Mouse (Mus musculus) kidney, adult 8-10 months (tissue): Measurements from ENCODE around the gene Cryz.

ENCODE experiments used
- DNase-seq, 2 experiments: peaks; one replicate each; pipeline ENCODE4 v3.0.0; 2022

The Cryz gene

DNA sequence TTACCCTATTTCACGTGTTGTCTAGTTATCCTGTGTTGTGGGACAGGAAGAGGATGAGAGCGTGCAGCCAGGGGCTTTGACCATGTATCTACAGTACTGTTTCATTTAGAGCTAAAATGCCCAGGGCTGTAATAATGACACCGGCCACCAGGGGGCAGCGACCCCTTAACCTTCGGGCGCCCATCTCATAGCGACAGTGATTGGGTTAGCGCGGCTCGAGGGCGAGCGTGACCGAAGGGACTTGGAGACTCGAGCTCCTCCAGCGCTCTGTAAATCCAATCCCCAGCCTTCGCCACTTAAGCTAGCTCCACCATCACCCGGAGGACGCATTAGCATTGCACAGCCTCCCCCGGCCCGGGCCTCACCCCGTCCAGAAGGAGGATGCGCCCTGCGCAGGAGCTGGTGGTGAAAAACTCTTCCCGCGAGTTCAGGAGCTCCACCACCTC lies at the start of gene Cryz:
TSS of gene Cryz (plus strand) at position 224 of the 446 bp plus-strand sequence.
- DNase-seq: peak; percentile 88 to 96

DNA sequence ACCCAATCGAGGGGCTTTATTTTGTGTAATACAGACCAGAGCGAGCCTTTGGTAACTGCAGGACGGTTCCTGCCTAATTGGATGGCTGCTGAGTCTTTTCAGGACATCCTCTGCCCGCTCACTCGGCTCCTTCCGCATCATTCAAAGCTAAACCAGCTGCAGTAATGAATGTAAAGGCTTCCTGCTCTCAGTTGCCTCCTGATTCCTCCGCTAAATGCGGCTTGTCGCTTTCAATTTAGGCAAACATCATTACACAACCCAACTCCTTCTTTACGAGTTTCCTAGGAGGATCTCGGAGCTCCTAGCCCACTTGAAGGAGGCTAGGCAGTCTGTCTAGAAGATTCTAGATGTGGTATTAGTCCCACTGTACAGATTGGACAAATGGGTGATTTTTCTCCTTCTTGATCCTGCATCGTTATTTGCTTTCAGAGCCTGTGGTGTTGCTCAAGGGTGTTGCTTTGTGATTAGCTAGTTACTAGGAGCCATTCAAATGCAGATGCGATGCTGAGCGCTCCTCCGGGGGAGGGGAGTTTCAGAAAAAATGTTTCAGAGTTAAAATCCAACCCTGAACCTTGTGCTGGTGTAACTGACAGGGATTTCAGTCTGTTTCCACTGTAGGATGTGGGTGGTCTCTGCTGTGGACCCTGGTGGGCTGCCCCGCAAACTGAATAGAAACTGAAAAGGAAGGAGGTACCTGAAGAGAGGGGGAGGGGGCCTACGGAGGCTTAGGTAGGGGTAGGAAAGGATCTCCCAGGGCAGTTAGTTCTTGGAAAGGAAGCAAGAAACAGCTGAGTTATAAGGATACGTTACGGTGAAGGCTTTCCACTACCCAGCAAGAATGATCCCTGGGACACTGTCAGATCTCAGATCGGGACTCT lies 48.7 kb upstream of the Cryz start:
- DNase-seq: no peak

DNA sequence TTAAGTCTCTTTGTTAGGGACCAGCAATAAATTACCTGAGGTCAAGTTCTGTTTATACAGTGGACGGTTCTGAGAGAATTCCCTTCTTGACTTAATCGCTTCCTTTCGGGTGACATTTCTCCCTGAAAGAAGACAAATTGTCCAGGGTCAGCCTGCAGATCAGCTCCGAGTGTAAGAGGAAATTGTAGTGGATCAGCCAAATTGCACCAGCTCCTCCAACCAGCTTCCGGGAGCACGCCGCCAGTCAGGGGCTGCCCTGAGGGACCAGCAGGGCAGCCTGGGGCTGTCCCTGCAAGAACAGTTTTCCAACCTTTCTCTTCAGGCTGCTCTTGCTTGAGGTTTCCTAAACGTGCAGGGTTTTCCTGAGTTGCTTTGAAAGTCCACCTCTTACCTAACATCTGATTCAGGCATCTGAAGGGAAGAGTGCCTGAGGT lies 47.6 kb upstream of the Cryz start:
- no peak for DNase-seq

DNA sequence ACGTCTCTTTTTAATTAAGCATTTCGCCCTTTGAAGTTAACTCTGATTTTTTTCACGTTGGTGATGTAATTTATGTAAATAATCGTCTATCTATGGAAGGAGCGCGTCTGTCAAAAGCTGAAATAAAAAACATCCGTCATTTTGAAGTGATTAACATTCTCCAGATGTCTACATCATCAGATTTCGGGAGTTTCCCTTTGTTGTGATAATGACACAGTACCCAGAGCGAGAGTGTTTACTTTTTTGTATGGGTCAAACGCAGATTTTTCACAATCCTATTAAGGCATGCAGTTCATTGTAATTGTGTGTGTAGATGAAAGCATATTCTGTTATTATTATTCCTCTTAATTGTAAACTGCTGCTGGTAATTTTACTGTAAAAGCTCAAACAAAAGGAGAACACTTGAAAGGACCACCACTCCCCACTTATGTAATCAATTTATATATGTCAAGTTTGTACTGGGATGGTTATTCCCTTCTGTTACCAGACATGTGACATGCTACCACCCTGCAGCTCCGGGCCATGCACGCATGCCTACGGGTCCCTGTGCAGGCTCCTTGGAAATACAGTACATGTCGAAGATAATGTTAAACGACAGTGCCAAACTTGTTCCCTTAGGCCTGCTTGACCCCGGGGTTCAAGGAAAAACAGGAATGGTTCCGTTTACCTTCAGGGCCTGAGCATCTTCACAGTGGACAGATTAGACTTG lies 46.0 kb upstream of the Cryz start:
- no peak for DNase-seq

DNA sequence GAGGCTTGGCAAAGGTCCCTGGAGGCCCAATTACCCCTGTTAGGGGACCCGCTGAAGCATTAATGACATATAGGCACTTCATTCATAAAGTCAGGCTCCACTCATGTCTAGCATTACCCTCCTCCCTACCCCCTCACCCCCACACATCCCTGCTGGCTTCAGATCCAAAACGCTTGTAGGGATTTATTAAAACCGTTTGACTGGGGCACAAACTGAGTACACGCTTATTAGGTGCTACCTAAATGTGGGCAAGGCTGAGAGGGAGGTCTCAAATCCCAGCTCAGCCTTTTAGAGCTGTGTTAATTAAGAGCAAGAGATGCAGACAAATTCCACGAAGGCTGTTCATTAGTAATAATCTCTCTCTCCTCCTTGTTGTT lies 45.5 kb upstream of the Cryz start:
- DNase-seq: no peak

DNA sequence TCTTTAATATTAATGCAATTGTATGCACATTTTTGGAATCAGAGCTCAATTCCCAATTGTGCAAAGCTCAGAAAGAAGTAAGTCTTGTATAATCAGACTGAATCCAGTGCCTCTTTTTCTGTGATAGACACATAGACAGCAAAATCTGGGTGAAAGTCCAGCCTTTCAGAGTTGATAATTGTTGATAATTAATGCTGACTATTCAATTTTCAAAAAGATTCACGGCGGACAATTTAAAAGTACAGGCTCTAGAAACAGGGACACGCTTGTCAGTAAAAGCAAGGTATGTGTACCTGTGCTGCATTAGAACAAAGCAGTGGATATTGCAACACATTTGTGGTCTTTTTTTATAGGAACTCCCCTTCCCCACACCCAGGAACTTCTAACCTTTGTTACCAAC lies 34.3 kb upstream of the Cryz start:
- DNase-seq: no peak

DNA sequence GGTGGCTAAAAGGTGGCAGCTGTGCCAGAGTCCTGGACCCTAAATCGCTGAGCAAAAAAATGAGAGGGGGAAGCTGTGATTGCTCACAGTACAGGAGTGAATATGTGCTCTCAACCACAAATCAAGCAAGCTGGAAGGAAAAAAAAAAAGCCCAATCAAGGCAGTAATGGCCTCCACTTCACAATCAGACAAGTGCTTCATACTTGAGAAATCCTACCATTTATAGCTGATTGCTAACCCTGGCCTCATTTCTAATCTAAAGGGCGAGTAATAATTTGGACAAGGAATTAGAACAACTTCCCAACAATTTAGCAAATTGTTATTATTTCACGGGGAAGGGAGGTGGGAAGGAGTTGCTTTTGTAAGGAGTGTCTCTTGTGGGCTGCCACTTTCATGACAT lies 31.1 kb upstream of the Cryz start:
- DNase-seq: no peak

DNA sequence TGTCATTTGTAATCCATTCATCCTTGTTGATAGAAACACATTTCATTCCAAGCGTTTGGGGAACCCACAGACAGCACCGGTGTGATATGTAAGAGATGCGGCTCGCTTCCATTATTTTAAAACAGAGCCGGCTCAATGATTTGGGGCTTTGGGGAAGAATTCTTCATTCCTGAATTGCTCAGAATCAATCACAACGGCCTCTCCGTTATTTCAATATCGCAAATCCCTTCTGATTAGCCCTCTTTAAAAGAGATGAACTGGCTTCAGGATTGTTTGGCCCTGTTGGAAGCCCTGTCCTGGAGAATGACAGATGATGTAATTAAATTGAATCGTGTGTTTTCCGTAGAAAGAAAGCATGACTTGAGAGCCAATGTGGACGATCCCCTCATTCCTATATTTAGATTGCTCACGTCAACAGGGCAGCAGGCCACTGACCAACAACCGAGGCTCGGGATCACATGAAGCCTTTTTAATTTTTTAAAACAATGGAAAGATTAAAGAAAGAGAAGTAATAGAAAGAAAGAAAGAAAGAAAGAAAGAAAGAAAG lies 26.4 kb upstream of the Cryz start:
- DNase-seq: no peak

DNA sequence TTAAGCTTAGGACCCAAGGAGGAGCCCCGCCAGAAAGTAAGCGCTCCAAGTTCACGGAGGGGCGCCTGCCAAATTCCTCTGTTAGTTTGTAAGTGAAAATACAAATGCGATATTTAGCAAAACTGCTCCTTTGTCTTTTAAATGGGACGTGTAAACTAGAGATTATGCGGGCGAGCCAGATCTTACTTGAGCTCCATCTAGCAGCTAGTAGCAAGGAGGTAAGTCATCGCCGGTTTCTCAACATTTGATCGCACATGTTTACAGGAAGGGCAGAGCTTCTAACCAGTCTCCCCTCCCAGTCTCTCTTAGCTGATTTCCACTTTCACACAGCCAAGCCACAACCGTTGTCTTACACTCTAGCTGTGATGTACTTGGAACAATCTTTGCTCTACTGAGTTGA lies 25.7 kb upstream of the Cryz start:
- DNase-seq: no peak

DNA sequence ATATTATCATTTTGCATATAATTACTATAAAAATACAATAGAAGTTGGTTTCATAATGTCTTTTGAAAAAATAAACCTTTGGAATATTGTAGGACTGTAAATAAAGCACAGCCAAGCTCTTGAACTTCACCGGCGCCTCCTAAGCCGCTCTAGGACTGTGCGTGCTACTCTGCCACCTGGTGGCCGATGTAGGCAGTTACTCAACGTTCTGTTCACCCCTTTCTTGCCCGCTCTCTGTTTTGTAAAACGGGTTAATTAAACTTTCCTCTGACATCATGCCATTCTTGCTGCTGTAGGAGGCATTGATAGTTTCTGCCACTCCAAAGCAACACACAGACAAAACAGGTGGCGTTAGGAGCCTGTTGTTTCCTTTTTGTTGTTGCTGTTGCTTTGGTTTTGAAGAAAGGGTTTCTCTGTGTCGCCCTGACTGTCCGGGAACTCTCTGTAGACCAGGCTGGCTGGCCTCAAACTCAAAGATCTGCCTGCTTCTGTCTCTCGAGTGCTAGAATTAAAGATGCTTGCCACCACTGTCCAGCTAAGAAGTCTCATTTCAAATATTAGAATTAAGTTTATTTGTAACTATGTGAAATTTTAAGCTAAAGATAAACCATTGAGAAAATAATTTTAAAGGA lies 24.1 kb upstream of the Cryz start:
- DNase-seq: peak; percentile 37 to 63

DNA sequence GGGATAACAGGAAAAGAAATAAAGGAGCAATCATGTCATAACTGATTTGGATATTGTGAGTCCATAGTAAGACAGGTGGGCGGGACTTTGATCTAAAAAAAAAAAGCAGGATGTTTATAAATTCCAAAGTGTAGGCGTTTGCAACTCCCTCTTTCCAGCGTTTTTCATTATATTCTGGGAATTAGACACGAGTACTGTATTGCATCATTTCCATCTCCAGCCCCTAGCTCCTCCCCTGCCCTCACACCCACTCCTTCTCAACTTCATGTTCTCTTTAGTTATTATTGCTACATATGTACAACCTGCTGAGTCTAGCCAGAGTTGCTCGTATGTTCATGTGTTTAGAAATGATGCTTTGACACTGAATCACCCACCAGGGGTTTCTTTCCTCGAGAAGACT lies 22.8 kb upstream of the Cryz start:
- no peak for DNase-seq

DNA sequence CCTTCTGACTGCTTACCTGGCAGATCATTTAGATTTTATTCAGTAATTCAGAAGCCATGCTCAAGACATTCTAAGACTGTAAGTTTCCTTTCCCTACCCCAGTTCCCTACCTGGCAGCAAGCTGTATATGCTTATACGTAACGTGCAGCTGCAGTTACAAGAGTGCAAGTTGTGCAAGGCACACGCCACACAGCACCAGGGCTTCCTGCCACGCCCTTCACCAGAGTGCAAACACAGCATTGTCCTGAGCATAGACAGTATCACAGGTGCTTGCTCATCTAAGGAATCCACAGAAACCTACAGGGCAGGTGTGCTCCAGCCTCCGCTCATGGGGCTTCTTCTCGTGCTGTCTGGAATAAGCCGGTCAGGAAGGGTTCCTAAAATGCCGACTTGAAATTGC lies 18.6 kb upstream of the Cryz start:
- DNase-seq: no peak

DNA sequence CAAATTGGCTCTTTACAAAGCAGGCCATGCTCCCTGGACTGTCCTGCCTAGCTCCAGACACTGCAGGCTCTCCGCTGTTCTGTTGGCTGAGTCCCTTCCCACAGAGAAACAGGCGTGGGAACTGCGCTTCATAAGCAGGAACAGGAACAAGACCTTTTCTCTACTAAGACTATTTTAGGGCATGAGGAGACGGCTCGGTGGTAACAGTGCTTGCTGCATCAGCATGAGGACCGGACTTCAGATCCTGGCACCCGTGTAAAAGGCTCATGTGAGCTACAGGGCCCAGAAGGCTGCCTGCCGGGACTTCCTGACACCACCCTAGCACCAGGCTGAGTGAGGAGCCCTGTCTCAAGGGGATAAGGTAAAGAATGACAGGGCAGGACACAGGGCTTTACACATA lies 12.2 kb upstream of the Cryz start:
- DNase-seq: peak; percentile 49 to 55

DNA sequence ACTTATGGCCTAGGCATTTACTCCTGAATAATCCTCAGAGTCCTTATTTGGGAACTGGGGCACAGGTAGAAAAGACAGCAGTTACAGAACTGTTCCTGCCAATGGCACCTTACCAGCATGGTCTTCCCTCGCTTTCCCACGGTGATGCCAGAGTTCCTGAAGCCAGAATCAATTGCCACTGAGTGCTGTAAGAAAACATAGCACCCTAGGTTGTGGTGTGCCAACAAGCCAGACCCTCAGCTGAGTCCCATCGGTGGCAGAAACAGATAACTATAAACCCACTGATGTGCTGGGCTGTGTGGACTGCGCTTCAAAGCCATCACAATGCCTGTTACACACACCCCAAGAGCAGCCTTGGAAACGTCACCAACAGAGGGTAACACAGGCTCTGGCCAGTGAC lies 5.5 kb upstream of the Cryz start:
- DNase-seq: no peak

DNA sequence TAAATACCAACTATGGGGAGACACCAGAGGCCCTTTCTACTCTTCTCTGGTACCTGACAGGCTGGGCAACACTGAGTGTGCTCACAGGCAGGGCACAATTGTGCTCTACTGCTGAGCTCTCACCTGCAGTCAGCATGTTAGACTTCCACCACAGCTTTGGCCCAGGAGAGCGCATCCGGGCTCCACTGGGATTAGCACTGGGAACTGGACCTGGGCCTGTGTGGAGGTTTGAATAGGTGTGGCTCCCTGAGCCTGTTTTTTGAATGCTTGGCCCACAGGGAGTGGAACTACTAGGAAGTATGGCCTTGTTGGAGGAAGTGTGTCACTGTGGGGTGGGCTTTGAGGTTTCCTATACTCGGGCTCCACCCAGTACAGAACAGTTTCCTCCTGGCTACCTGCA lies 4.9 kb upstream of the Cryz start:
- DNase-seq: no peak

DNA sequence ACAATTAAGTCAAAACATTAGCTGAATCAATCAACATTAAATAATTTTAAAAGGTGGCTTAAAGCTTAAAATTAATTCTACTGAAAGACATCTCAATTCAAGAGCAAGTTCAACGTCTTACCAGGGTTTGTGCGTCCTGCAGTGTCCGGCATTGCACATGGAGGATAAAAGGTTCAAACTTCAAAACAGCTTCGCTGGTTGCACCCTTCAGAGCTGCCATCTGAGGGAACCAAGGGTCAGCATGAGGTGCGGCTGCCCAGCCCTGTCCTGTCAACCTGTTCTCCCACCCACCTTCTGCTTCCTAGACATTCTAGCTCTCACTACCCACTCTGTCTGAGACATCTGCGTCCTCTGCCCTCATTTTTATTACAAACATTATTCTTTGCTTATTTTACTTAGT lies 2.9 kb upstream of the Cryz start:
- no peak for DNase-seq

DNA sequence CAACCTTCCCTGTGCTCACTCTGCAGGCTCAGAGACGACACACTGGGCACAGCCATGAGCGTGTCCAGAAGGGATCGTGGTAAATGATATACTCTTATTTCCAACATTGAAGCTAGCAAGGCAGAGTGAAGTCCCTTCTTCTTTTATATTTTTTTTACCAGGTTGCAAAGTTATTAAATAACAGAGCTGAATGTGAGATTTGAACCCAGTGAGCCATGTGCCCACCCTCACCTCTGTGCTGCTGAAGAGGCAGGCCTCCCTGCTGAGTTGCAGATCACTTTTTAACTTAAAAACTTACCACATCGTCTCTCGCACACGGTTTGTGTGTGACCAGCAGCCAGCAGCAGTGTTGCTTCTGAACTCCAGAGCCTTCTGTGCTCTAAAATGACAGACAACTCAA lies 2.4 kb upstream of the Cryz start:
- peak; percentile 64 to 74 for DNase-seq

DNA sequence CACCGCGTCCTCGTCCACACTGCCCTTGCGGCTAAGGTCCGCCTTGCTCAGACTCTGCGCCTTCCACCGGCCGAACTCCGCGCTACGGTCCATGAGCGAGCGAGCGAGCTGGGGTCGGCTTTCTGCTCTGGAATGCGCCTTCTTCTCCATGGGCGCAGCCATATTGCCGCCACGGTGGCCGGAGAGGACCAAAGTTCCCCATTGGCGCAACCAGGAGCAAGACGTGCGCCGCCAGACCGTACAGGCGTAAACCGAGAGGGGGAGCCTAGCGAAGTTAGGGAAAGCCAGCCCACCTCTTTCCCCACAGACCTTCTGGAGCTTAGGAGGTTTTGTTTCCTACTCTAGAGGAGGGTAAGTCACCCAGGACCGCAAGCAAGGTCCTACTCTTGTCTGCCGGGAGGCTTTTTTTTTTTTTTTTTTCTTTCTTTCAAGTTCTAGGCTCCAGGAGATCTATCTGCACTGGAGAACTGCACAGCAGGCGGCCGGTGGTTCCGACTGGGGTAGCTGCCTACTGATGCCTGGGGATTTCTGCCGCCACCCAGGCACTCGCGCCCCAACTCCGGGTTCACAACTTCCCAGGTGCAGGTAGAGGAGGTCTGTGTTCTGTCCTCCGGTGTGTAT lies 533 bp downstream of the Cryz start, which contains the start of gene Tyw3:
TSS of gene Tyw3 (minus strand) at position 171 of the 621 bp plus-strand sequence.
- DNase-seq: peak; percentile 94 to 97

DNA sequence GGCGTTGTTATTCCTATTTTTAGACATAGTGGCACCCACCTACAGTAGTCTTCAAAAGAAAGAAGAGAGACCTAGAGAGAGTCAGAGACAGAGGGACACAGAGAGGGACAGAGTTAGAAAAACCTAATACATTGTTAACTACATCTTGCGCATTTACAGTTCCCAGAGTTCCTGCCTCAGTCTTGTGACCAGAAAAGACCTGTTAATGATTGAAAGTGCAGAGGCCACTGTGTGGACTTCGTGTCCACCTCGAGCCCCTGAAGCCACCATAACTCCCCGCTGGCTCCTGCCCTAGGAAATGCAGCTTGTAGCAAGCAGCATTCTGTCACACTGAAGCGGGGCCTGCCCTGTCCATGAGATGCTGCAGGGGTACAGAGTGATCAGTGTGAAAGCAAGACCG lies 1.1 kb downstream of the Cryz start:
- DNase-seq: peak; percentile 75 to 84

DNA sequence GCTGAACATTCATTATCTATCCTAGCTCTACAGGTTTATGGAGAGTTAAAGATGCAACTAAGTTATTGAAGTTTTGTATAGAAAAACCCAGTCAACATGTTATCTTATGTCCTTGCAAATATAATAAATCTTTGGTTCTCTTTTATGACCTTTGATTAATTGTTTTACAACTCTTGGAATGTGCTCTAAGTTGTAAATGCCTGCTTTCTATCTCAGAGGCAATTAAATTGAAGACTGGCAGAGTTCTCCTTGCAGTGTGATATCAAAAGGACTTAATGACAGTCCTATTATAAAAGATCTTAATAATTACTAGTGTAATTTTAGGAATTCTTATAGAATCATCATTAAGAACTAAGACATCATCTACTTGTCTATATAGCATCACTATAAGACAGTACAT lies 5.6 kb downstream of the Cryz start:
- DNase-seq: no peak

DNA sequence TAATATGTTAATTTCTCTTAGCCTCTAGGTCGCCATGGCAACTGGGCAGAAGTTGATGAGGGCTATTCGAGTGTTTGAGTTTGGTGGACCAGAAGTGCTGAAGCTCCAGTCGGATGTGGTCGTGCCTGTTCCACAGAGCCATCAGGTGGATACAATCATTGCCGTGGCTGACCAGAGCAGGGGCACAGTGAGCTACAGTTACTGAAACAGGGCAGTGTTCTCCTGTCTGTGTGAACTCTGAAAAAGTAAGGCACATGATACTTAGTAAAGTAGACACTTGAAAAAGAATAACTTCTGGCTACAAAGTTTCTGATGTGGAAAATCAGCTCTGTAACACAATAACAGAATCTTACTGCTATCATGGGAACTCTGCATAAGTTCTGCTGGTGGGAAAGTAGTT lies 8.4 kb downstream of the Cryz start:
- peak in 1 of 2 experiments; percentile 23 for DNase-seq

DNA sequence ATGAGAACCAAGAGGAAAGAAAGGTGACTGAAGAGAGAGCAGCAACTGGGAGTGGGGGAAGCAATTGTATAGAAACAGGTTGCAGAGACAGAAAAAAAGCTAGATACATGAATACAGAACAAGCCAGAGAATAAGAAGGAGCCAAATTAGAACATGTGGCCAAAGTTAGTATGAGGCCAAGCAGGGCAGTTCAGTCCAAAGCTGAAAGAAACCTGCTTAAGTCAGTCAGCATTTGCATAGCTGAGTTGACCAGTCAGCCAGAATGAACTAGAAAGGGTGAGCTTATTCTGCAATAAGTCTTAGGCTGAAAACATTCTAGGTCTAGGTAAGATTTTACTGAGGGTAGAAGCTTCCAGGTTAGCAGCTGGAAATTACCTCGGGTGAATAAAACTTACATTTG lies 11.4 kb downstream of the Cryz start:
- DNase-seq: peak in 1 of 2 experiments; percentile 45

DNA sequence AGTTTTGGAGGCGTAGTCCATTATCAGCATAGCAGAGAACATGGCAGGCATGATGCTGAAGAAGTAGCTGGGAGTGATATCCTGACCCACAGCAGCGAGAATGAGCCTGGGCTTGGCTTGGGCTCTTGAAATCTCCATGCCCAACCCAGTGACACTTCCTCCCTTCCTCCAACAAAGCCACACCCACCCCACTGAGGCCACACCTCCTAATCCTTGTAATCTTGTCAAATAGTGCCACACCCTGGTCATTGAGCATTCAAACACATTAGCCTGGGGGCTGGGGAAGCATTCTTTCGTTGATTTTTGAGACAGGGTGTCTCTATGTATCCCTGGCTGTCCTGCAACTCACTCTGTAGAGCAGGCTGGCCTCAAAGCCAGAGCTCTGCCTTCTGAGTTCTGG lies 15.4 kb downstream of the Cryz start:
- peak; percentile 32 to 42 for DNase-seq
